Mouse (Mus musculus) heart, postnatal 0 days (tissue): ENCODE results near the gene 9130213A22Rik. TPM values are rescaled to one million over a fixed set of nuclear protein-coding genes. Genes with fewer than 3 reads are reported as not detected.
A peak's percentile ranks its signal among the peaks of the same experiment; 100 is the strongest.

ENCODE experiments used
- ATAC-seq: fragments of 200-750 bp; cut with Nextera tagmentation; 2 replicates; pipeline ENCODE4 v1.8.0; 2017; ENCODE audit warnings: low read depth, moderate number of reproducible peaks, moderate library complexity; ENCODE audit not compliant: insufficient read depth
- DNase-seq: peaks from one replicate; pipeline ENCODE4 v3.0.0-alpha.2; 2016; ENCODE audit warnings: low spot score
- H3K27ac ChIP-seq: fragments of 300-500 bp; sonication (generic); 2 replicates; pipeline ENCODE4 v1.5.1; 2014; ENCODE audit warnings: low read depth, mild to moderate bottlenecking
- H3K27me3 ChIP-seq: fragments of 300-500 bp; sonication (generic); 2 replicates; pipeline ENCODE4 v1.6.1; 2014; ENCODE audit warnings: low read length, mixed read lengths; ENCODE audit not compliant: control insufficient read depth, insufficient read depth
- H3K36me3 ChIP-seq: fragments of 300-500 bp; sonication (generic); replicated peaks from 2 replicates; pipeline ENCODE4 v1.6.1; 2014; ENCODE audit warnings: low read length, mixed read lengths; ENCODE audit not compliant: control insufficient read depth, insufficient read depth
- H3K4me1 ChIP-seq: fragments of 300-500 bp; sonication (generic); 2 replicates; pipeline ENCODE4 v1.6.1; 2014; ENCODE audit warnings: antibody characterized with exemption; ENCODE audit not compliant: control insufficient read depth, insufficient read depth
- H3K4me2 ChIP-seq: fragments of 300-500 bp; sonication (generic); 2 replicates; pipeline ENCODE4 v1.6.1; 2014; ENCODE audit warnings: low read depth, mild to moderate bottlenecking, low read length, moderate library complexity
- H3K4me3 ChIP-seq: fragments of 300-500 bp; sonication (generic); 2 replicates; pipeline ENCODE4 v1.5.1; 2014; ENCODE audit warnings: low read depth, low read length
- H3K9ac ChIP-seq: fragments of 300-500 bp; sonication (generic); replicated peaks from 2 replicates; pipeline ENCODE4 v1.6.1; 2014; ENCODE audit warnings: low read depth, low read length, mixed read lengths
- H3K9me3 ChIP-seq: fragments of 300-500 bp; sonication (generic); replicated peaks from 2 replicates; pipeline ENCODE4 v1.6.1; 2016; ENCODE audit warnings: low read length; ENCODE audit not compliant: control insufficient read depth
- CTCF ChIP-seq: IDR thresholded peaks from 2 replicates; pipeline ENCODE4 v1.5.1; 2016; ENCODE audit warnings: antibody characterized with exemption, control low read depth, low read depth
- EP300 ChIP-seq: IDR thresholded peaks from 2 replicates; pipeline ENCODE4 v1.6.1; 2016; ENCODE audit warnings: antibody characterized with exemption, low read depth
- WGBS: fragments of 180-500 bp; shearing (Covaris S2); extraction: QIAGEN DNeasy Blood & Tissue Kit; methylation state at CpG from one replicate; pipeline ENCODE4 v1.1.7; 2014; 5-methylcytosine and 5-hydroxymethylcytosine counted together
- polyA plus RNA-seq: library from polyadenylated mRNA; unstranded; fragments of >200 nt; fragmentation: Nextera tagmentation; extraction: Ambion mirVana; gene quantifications from 2 replicates; pipeline ENCODE4 v1.2.1, GENCODE M21; 2015
- total RNA-seq: library from RNA; depleted of rRNA; stranded (reverse); fragments of >200 nt; gene quantifications from 2 replicates; pipeline ENCODE4 v1.2.3, GENCODE M21; 2014; ENCODE audit warnings: low replicate concordance

9130213A22Rik gene
- total and polyA plus RNA-seq, 2 experiments from 2014 or later: 0.30 TPM; not detected in 1

DNA sequence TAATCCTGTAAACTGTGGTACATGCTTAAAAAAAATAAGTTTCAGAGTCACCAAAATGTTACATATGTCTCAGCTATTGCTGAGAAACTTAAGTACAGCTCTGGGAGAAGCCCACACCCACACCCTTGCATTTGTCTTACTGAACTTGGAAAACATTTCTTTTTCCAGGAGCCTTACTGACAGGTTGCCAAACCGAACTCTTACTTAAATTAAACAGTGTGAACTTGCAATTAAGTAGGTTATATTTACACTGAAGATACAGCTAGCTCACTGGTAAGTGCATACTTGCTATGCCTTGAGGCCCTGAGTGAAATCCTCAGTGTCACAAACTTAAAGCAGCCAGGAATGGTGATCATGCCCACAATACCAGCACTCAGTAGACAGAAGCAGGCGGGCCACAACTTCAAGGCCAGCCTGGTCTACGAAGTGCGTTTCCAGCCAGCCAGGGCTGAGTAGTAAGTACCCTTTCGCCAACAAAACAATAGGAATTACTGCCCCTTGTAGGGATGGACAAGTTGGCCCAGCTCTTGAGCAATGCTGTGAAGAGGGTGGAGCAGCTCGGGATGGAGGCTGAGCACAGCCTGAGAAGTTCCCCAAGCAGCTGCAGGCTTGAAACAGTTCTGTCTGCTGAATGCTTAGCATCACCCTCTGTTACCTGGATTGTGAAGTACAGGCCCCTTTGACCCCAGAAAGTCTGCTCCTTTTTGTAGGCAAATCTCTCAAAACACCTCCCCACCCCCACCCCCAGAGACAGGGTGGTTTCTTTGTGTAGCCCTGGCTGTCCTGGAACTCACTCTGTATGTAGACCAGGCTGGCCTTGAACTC is 48.2 kb downstream of the 9130213A22Rik start:
- peak; percentile 29 for DNase-seq
- Histone ChIP-seq H3K4me1 (peaks cover 14% of the 10 kb centered on the region; the same call in 1 of the 2 replicates), H3K36me3 (no peaks in the 10 kb centered on the region), H3K4me3 (no peak overlapping the region), H3K27ac (peak overlapping the region; percentile 93), H3K27me3 (no peaks in the 10 kb centered on the region), H3K4me2 (no peak overlapping the region), H3K9ac (no peak overlapping the region), H3K9me3 (no peaks in the 10 kb centered on the region)
- no peak for TF ChIP-seq CTCF
- no peak for TF ChIP-seq EP300
- 49% methylated on average over 6 of the region's 6 CpGs for WGBS
- ATAC-seq: no peak

- no peaks in the 10 kb centered on the region for H3K36me3 ChIP-seq
- H3K4me3 ChIP-seq: peak overlapping the region; percentile 33
- TF ChIP-seq CTCF: no peak
- TF ChIP-seq EP300: peak; percentile 81
- DNase-seq (peak; percentile 91), ATAC-seq (peak; percentile 65)
- H3K4me1 ChIP-seq: peaks cover 14% of the 10 kb centered on the region; the same call in 1 of the 2 replicates
- under 1% methylated on average over 14 of the region's 14 CpGs for WGBS
- no peaks in the 10 kb centered on the region for H3K27me3 ChIP-seq
- H3K27ac ChIP-seq: peak overlapping the region; percentile 93
- H3K9ac ChIP-seq: peak overlapping the region; percentile 68
- peak overlapping the region; percentile 58 for H3K4me2 ChIP-seq
- no peaks in the 10 kb centered on the region for H3K9me3 ChIP-seq
Observed at GRCm38 (mm10) chr11:69073065-69073888, 49.1 kb downstream of the 9130213A22Rik start.

GRCm38 (mm10) chr11:69072666-69073064 is 49.7 kb downstream of the 9130213A22Rik start:
- Histone ChIP-seq H3K4me1 (peaks cover 16% of the 10 kb centered on the region), H3K4me3 (peak overlapping the region; percentile 33), H3K27me3 (no peaks in the 10 kb centered on the region), H3K9ac (peak overlapping the region; percentile 68; the same call in 1 of the 2 replicates), H3K9me3 (no peaks in the 10 kb centered on the region), H3K27ac (peak overlapping the region; percentile 93), H3K36me3 (no peaks in the 10 kb centered on the region), H3K4me2 (peak overlapping the region; percentile 58)
- no peak; the same call in 1 of the 2 replicates for TF ChIP-seq EP300
- WGBS: 11% methylated on average over 9 of the region's 9 CpGs
- DNase-seq (no peak), ATAC-seq (no peak)

- Histone ChIP-seq H3K4me1 (peaks cover 20% of the 10 kb centered on the region), H3K9ac (peak overlapping the region; percentile 68; the same call in 1 of the 2 replicates), H3K9me3 (no peaks in the 10 kb centered on the region), H3K4me2 (peak overlapping the region; percentile 58), H3K27ac (peak overlapping the region; percentile 93; the same call in 1 of the 2 replicates), H3K27me3 (no peaks in the 10 kb centered on the region), H3K36me3 (no peaks in the 10 kb centered on the region), H3K4me3 (no peak overlapping the region)
- no peak for ATAC-seq
- no peak for TF ChIP-seq CTCF
- TF ChIP-seq EP300: no peak
- 87% methylated on average over 11 of the region's 11 CpGs for WGBS
- DNase-seq: no peak
Observed at GRCm38 (mm10) chr11:69072234-69072633, 50.2 kb downstream of the 9130213A22Rik start.

- peak overlapping the region; percentile 89 for H3K4me2 ChIP-seq
- H3K27ac ChIP-seq: peak overlapping the region; percentile 82
- peak overlapping the region; percentile 61 for H3K4me3 ChIP-seq
- H3K9me3 ChIP-seq: no peaks in the 10 kb centered on the region
- ATAC-seq (no peak), DNase-seq (no peak)
- no peaks in the 10 kb centered on the region for H3K27me3 ChIP-seq
- no peaks in the 10 kb centered on the region for H3K36me3 ChIP-seq
- peak overlapping the region; percentile 70; the same call in 1 of the 2 replicates for H3K9ac ChIP-seq
- TF ChIP-seq CTCF: no peak
- no peak for TF ChIP-seq EP300
- WGBS: 23% methylated on average over 9 of the region's 9 CpGs
- peaks cover 17% of the 10 kb centered on the region for H3K4me1 ChIP-seq
Observed at GRCm38 (mm10) chr11:69071262-69071661, 51.1 kb downstream of the 9130213A22Rik start.
